Mouse (Mus musculus) urinary bladder, postnatal 10 days (tissue): ENCODE measurements around the gene Ppt2.

ENCODE experiments used
- DNase-seq: peaks from one replicate; pipeline ENCODE4 v3.0.0; 2022; ENCODE audit warnings: low spot score

Ppt2 gene

GRCm38 (mm10) chr17:34639461-34640255 lies 11.3 kb upstream of the Ppt2 start:
- no peak for DNase-seq

DNA sequence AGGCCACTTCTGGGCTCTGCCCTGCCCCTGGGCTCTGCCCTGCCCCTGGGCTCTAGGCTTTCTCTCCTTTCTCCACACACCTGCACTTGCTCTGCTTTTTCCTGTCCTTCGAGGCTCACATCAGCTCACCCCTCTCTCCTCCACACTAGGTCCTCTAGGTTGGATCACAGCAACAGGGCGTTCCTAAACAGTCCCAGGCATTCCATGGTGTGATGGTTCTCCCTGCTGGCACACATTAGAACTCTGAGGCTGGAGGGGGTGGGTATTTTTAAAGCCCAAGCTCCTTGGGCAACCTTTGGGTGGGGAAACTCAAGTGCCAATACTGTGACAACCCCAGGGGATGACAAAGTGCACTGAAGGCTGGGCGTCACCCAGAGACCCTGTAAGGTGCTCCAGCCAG lies 9.1 kb upstream of the Ppt2 start:
- no peak for DNase-seq

DNA sequence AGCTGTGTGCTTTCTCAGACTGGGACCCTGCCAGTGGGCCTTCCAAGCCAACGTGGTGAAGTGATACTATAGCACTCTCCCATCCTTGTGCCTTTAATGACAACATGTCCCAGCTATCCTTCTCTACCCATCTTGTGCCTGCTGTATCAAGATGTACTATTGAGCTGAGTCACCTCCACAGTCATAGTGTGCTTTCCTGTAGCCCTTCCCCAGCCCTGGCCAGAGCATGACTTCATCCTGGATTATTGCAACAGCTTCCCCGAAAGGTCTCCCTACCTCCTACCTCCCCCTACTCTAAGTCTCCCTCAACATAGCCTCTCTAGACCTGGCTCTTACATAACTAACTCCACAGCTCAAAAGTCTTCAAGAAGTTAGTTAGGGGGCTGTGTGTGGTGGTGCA lies 7.4 kb upstream of the Ppt2 start:
- no peak for DNase-seq

- peak; percentile 46 for DNase-seq
Observed at GRCm38 (mm10) chr17:34632261-34632691, 4.0 kb upstream of the Ppt2 start.

DNA sequence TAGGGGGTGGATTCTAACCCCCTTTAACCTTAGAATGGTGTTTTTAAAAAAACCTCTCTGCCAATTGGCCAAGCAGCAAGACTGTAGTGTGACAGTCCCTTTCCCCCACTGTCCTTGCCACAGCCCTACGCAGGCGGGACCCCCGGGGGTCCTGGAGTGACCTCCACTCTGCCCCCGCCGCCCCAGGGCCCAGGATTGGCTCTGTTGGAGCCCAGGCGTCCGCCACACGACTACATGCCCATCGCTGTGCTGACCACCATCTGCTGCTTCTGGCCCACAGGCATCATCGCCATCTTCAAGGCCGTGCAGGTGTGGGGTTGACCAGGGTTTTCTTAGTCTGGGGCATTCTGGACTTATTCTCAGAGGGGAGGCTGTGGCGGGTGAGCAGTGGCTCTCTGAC lies 3.3 kb upstream of the Ppt2 start:
- no peak for DNase-seq

GRCm38 (mm10) chr17:34630761-34631301 lies 2.5 kb upstream of the Ppt2 start:
- DNase-seq = no peak

DNA sequence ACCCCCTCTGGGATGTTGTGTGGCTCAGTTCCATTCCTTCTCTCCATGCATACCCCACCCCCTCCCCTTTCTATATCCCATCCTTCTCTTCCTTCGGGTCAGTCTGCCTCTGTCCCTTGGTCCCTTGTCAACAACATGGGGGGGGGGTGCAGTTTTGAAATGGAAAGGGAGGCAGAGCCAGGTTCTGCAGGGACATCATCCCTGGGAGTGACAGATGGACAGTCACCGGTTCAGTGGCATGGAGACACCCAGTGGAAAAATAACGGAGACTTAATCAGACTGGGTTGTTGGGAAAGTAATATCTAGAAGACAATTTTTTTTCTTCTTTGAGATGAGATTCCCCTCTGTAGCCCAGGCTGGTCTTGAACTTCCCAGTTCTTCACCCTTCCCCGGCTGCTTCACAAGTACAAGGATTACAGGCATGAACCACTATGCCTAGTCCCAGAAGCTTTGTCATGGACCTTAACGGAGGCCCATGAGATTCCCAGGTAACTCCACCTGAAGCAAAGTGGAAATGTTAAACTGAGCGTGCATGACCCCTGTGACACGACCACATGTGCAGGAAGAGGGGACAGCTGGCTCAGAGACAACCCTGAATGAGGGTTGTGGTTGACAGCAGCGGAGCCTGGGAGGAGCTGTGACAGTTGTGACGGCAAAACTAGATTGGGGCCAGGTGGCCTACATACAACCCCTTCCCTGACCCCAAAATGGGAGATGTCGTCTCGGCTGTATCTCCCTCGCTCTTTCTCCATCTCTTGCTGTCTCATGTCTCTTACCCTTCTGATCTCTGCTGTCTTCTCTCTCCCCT lies 1.7 kb upstream of the Ppt2 start:
- no peak for DNase-seq

DNA sequence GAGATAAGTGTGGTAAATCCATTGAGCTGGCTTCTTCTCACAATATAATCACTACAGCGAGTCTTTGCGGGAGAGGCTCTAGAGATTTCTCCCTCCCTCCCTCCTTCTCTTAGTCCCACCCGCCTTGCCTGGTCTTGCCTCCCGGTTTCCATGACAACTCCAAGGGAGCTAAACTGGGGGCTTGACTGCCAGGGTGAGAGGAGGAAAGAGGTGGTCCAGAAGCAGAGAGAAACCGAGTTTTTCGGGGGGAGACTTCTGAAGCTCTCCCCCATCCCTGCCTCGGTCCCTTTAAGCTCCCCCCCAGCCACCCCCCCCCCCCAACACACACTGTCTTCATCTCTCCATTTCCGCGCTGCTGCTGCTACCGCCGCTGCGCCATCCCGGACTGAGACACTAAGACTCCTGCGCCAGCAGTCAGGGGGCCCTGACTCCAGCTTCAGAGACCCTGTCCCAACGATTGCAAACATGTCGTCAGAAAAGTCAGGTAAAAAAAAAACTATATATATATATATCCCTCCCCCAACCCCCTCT lies 976 bp upstream of the Ppt2 start, which contains the start of gene Prrt1:
Gene Prrt1, plus strand, starts transcription at position 313 of the 531 bp plus-strand sequence.
- no peak for DNase-seq

DNA sequence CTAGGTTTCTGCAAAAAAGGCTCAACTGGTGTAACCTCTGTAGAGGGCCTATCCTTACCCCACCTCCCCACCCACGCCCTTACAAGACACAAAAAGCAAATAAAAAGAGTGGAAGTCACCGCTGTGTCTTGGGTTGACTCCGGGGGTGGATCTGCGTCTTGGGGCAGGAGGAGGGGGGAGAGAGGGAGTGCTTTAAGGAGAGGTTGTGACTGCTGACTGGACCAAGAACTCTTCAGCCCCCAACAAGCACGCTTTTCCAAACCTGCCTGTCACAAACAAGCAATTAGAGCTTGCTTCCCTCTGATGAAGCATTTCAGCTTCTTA lies 296 bp upstream of the Ppt2 start:
- DNase-seq = no peak

- peak; percentile 59 for DNase-seq
Observed at GRCm38 (mm10) chr17:34627093-34627942, 992 bp downstream of the Ppt2 start.

DNA sequence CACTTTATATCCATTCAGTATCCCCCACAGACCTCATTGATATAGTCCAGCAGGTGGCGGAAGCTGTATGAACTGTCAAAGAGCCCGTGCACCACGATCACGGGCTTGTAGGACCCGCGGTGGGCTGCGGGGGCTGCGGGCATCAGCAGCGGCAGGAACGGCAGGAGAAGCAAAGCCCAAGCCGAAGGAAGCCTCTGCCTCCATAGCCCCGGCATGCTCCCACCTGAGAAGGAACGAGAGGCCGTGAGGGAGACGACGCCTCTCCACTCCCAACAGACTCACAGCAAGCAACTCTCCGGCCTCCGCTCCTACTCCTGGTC lies 1.6 kb downstream of the Ppt2 start:
- DNase-seq = no peak

DNA sequence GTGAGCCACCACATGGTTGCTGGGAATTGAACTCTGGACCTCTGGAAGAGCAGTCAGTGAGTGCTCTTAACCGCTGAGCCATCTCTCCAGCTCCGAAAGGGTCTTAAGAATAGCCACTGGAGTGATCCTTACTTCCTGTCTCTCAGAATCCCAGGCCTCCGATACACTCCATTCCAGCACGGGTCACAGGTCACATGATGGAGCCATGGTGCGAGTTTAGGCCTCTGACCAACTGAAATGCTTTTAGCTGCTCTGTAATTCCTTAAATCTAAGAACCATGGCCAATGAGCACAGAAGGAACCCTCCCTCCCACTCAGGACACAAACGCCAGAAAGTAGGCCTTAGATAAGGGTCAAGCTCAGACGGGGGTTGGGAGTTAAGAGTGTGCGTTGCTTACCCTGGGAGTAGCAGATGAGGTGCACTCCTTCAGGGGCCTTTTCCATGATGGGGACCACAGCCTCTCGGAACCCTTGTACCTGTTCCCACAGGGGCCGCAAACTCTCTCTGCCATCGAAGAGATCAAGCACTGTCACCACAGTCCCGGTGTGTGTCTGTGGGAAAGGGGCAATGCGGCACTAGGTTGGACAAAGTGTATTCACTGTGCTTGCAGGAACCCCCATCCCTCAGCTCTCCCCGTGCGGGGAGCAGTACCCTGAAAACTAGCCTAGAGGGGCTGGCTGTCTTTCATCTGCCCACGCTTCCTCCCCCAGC lies 2.1 kb downstream of the Ppt2 start:
- DNase-seq = no peak

DNA sequence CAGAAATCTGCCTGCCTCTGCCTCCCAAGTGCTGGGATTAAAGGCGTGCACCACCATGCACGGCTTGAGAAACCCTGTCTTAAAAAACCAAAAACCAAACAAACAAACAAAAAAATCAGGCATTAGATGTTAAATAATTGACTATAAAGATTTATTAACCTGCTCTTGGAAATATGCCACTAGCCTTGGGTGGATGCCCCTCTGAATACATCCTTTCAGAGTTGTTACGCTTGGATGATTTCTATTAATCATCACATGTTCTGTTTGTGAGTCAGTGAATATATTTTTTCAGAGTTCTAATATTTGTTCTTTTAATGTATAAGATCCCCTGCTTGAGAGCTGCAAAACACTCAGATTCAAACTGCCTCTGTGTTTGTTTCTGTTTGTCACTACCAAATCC lies 3.3 kb downstream of the Ppt2 start:
- DNase-seq = no peak

DNA sequence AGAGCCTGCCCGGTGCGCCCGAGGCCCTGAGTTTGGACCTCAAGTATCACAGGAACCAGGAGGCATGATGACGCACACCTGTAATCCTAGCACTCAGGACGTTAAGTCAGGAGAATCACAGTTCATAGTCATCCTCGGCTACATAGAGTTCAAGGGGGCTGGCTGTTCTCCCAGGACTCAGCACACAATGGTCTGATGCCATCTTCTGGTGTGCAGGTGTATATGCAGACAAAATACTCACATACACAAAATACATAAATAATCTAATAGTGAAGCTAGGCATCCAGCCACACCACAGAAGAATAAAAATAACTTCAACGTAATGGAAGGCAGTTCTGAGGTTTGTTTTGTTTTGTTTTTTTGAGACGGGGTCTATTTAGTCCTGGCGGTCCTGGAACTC lies 5.1 kb downstream of the Ppt2 start:
- no peak for DNase-seq

DNA sequence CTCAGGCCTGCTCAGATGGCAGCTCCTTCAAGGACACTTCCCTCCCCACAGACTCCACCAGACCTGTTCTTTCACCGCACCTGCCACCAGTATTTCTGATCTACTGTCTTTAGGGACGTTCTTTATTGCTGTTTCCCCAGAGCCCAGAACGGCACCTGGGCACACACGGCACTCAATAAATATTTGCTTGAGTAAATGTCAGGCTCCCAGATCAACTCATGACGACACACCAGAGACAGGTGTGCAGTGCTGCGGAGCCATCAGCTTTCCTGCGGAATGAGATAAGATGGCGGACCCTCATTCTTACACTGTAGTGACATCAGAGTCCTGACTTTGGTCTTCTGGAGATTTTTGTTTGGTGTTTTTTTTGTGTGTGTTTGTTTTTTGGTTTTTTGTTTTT lies 7.3 kb downstream of the Ppt2 start:
- no peak for DNase-seq

DNA sequence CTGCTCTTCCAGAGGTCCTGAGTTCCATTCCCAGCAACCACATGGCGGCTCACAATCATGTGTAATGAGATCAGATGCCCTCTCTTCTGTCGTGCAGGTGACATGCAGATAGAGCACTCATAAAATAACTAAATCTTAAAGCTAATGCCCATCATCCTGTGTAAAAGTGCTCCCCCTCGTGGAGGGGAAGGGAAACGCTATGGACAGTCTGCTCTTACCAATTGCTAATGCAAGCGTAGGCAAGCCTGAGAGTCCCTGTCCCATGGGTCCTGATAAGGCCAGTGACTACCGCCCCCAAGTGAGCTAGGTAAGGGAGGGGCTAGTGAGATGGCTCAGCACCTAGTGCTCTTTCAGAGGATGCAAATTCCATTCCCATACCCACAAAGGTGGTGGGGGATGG lies 9.3 kb downstream of the Ppt2 start:
- DNase-seq = no peak

GRCm38 (mm10) chr17:34615871-34616270 lies 12.4 kb downstream of the Ppt2 start, which contains the start of gene Egfl8:
Gene Egfl8, minus strand, starts transcription at chr17:34615971.
- no peak for DNase-seq

- DNase-seq = no peak
Observed at GRCm38 (mm10) chr17:34613830-34614229, 14.5 kb downstream of the Ppt2 start.

DNA sequence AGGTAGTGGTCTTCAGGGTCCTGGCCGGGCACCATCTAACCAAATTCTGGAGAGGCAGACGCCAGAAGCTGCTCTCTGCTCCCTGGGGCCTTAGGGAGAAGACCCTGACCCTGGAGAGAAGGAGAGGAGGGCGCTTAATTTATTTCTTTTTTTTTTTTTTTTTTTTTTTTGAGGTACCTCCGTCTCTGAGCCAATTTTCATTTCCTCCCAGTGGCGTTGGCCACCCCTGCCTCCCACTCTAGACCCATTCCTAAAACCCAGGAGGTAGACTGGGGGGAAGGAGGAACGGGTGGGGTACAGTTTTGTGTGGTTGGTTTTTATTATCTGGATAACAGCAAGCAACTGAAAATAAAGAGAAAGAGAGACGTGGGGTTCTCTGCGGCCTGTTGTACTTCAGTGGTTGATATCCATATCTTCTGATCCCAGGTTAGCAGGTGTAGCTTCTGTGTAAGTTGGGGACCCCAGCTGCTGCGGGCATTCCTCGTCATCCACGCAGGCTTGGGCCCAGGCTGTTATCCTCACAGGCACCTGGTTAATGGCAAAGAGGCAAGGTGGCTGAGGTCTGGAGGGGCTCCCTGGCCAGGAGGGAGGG lies 15.2 kb downstream of the Ppt2 start:
- DNase-seq = no peak

DNA sequence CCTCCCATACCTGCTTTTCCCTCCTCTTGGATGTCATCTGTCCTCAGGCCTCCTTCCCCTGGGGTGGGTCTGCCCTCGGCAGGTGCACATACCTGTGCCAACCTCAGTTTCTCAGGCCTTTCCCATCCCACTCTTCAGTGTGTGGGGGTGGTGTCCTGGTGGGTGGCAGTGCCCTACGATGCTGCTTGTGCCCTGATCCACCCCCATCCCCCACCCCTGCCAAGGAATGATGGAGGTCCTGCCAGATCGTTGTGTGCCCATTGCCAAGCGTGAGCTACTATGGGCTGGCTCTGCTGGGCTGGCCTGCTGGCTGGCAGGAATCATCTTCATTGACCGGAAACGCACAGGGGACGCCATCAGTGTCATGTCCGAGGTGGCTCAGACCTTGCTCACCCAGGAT lies 17.3 kb downstream of the Ppt2 start:
- no peak for DNase-seq

DNA sequence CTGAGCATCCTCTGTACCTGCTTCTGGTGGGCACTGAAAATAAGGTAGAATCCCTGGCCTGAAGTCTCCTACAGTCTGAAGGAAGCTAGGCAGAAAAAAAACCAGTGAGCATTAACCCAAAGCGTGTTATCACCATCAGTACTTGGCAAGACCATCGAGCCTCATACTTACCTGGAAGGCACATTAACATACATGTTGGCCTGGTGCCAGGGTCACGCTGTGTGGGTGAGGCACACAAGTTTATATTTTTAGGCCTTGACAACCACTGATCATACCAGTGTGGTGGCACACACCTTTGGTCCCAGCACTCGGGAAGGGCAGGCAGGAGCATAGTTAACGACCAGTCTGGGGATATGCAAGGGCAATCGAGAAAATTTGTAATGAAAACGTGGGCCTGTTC lies 20.3 kb downstream of the Ppt2 start:
- DNase-seq = no peak
